Mouse (Mus musculus): ENCODE measurements around the gene Stxbp2.

GRCm38 (mm10) chr8:3660889-3661288, 30.1 kb downstream of the Stxbp2 start:
- no peak for TF ChIP-seq CTCF (IDR thresholded peaks at IDR 0.05; ENCODE audit: low read depth)
- TF ChIP-seq EP300 (optimal IDR thresholded peaks at IDR 0.05) = no peak
